Mouse (Mus musculus) left cerebral cortex, postnatal 4 days (tissue): ENCODE measurements around the gene BB287469. TPM values are rescaled to one million over a fixed set of nuclear protein-coding genes. Genes with fewer than 3 reads are reported as not detected.
"Not testable (repeated sequence)": the region's sequence is repeated elsewhere in the genome, so short reads cannot be mapped to it uniquely, and the experiment has no call there.

Experiments used
- DNase-seq: peaks from one replicate; pipeline ENCODE4 v3.0.0-alpha.2; 2022
- intact Hi-C: fragments of 180-260 bp; cut with DNase I; formaldehyde crosslinking; loops from one replicate; pipeline ENCODE4 v1.15.1; 2025
- total RNA-seq, 2 experiments: library from RNA; stranded (reverse); gene quantifications; 2 replicates each; pipeline ENCODE4 v1.2.3; 2021

Gene BB287469
- total RNA-seq: not detected

DNA sequence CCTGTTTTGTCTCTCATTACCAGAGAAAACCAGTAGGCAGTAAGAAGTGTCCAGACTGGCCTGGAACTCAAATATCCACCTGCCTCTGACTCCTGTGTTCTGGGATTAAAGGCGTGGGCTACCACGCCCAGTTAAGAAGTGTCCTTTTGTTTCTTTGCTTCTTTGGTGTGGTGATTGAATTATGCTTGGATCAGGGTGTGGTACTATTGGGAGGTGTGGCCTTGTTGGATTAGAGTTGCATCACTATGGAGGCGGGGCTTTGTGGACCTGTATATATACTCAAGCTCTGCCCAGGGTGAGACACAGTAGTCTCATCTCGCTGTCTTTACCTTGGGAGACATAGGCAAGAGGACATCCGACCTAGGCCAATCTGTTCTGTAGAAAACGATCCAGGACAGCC, at the start of gene BB287469:
BB287469 (plus strand) TSS at position 301 of the 400 bp plus-strand sequence.
- intact Hi-C loops, DNase-seq: not testable (repeated sequence)

- DNase-seq, intact Hi-C loops: not testable (repeated sequence)
Measured at GRCm38 (mm10) chr12:87775655-87776054, 40.7 kb upstream of the BB287469 start, which contains the start of gene Gm21319. TSS of gene Gm21319 (minus strand) at chr12:87775755.

- DNase-seq, intact Hi-C loops: not testable (repeated sequence)
Measured at GRCm38 (mm10) chr12:87795212-87795611, 21.2 kb upstream of the BB287469 start, which contains the start of gene Gm21936. TSS of gene Gm21936 (plus strand) at chr12:87795512.

DNA sequence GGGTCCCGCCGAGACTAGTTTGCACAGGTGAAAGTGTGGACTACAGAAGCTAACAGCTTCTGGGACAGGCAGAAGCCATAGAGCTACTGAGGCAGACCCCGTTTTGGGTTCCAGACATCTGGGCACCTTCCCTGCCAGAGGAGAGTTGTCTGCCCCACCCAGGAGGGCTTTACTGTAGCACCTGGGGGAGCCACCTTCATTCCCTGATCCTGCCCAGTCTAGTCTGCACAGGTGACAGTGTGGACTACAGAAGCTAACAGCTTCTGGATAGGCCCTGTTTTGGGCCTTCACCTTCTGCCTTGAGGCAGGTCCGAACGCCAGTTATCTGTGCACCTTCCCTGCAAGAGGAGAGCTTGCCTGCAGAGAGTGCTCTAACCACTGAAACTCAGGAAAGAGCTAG, 18.4 kb upstream of the BB287469 start:
- DNase-seq, intact Hi-C loops: not testable (repeated sequence)

DNA sequence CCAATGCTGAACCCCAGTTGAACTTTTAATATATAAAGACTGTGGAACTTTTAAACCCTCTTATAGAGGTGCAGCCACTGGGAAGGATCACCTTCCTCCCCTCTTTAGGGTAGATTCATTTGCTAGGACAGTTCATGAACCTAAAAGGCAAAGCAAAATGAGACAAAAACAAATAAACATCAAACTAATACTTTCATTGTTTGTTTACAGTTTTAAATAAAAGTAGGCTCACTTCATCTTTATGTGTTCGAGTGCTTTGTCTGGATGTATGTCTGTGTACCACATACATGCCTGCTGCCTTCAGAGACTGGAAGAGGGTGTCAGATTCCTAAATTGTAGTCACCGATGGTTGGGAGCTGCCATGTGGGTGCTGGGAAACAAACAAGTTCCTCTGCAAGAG, 25.9 kb downstream of the BB287469 start, which contains the start of gene Gm2001:
Gm2001 (minus strand) TSS at position 101 of the 400 bp plus-strand sequence.
- intact Hi-C loops, DNase-seq: not testable (repeated sequence)

DNA sequence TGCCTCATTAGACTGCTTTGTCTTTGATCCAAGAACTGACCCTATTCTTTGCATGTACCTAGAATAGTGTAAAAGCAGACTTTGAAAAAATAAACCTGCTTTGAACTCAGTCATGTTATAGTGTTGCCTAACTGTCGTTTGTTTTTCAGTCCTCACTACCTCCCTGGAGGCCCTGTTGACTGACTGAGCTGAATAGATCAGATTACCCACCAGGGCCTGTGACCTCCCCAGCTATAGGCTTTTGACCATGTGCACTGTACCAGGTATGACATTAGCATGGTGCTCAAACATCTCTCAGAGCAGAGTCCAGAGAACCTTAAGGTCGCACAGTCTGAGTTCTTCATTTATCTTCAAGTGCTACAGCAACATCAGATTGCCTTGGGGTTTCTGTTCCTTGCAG, 34.3 kb downstream of the BB287469 start:
- DNase-seq, intact Hi-C loops: not testable (repeated sequence)

DNA sequence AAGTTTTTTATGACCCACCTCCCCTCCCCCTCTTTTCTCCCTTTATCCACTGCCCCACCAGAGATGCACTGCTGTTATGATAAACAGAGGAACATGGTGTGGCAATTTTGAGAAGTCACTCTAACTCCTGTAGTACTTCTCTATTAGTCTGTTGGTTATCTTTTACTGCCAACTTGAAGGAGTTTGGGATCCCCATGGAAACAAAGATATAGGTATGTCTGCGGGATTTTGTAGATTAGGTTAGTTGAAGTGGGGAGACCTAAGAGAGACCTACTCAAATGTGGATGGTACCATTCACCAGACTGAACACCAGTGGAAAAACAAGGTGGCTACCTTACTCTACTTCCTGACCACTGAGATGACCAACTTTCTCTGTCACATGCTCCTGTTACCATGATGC, 39.7 kb downstream of the BB287469 start:
- DNase-seq, intact Hi-C loops: not testable (repeated sequence)

DNA sequence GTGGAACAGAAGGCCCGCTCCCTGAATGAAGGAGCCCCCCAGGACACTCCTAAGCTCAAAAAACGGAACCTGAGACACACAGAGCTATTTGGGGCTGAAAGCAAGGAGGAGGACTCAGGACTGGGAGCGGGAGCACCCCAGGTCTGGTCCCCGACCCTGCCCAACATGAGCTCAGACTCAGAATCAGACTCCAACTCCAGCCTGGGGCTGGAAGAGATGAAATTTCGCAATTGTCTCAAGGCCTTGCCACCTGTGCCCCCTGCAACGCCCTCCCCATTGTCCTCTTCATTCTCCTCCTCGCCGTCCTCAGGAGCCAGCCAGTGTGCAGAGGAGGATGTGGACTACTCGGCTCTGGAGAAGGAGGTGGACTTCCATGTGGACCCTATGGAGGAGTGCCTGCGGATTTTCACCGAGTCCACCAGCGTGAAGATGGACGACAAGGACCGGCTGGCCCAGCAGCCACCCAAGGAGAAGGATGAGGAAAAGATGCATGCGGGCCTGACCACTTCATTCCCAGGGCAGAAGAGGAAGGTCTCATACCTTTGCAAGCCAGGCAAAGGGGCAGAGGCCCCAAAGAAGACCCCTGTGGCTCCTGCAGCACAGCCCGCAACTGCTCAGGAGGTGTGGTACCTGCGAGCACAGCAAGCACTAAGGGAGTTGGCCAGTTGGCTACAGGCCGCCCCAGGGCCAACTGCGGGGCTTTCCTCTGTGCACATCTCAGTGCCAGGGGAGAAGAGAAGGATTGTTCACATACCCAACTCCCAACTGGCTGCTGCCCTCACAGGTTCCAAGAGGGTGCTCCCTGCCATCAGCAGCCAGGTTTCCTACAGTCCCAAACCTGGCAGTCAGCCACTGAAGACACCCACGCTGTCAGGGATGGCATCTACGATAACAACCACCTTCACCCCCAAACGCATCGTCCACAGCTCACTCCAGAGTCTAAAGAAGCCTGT, 45.6 kb downstream of the BB287469 start:
- intact Hi-C loops: not testable (repeated sequence)
- DNase-seq: peak; percentile 1

DNA sequence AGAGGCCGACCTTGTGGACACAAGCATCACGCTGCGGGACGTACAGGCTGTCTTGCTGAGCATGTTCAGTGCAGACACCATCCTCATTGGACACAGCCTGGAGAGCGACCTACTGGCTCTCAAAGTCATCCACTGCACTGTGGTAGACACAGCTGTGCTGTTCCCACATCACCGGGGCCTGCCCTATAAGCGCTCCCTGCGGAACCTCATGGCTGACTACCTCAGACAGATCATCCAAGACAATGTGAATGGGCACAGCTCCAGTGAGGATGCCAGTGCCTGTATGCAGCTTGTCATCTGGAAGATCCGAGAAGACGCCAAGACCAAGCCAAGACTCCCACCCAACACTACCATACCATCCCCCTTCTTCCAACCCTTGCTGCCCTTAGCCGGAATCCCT, 47.3 kb downstream of the BB287469 start:
- intact Hi-C loops, DNase-seq: not testable (repeated sequence)

GRCm38 (mm10) chr12:87864048-87864447, 47.7 kb downstream of the BB287469 start:
- intact Hi-C loops, DNase-seq: not testable (repeated sequence)

Other genes with a start within 250 kb of the BB287469 start
- not detected for gene Oog1, start 213.9 kb upstream of the BB287469 start, total RNA-seq
- gene Gm4027, start 197.7 kb upstream of the BB287469 start, total RNA-seq: not detected
- gene Gm16381, start 172.0 kb upstream of the BB287469 start, total RNA-seq: not detected
- gene Gm21319, start 40.8 kb upstream of the BB287469 start, total RNA-seq: not detected
- gene Gm21936, start 21.1 kb upstream of the BB287469 start, total RNA-seq: not detected
- gene Gm2001, start 25.8 kb downstream of the BB287469 start, total RNA-seq: not detected
- gene Gm2016, start 57.5 kb downstream of the BB287469 start, total RNA-seq: not detected
- not detected for gene Gm2022, start 78.8 kb downstream of the BB287469 start, total RNA-seq
- not detected for gene Gm2035, start 103.3 kb downstream of the BB287469 start, total RNA-seq
- not detected for gene Gm2042, start 137.5 kb downstream of the BB287469 start, total RNA-seq
- not detected for gene Gm2075, start 195.3 kb downstream of the BB287469 start, total RNA-seq
- not detected for gene Gm6803, start 202.2 kb downstream of the BB287469 start, total RNA-seq
- gene Gm2056, start 210.4 kb downstream of the BB287469 start, total RNA-seq: not detected